Mouse (Mus musculus): ENCODE measurements around the gene Ralgps2. TPM values are rescaled to one million over a fixed set of nuclear protein-coding genes. Genes with fewer than 3 reads are reported as not detected.

The Ralgps2 gene
- polyA plus RNA-seq, 1 experiment from 2014 or later, result 34.1 TPM

GRCm38 (mm10) chr1:156864240-156864639 lies 75.2 kb downstream of the Ralgps2 start:
- no peak for ATAC-seq
- no peak for TF ChIP-seq CTCF (IDR thresholded peaks at IDR 0.05; ENCODE audit: low read depth)
- Histone ChIP-seq H3K4me2 (replicated peaks; ENCODE audit: low read depth) (no peak overlapping the region), H3K4me3 (ENCODE audit: low read depth, low read length) (no peak overlapping the region), H3K9ac (ENCODE audit: low read depth, low read length) (no peak overlapping the region), H3K4me1 (replicated peaks; ENCODE audit: control insufficient read depth, insufficient read depth, low read length) (0 out of 2 replicates have a peak, but pooled peaks cover 6% of the 10 kb centered on the region), H3K27ac (ENCODE audit: low read depth, low read length) (peak overlapping the region; percentile 8; the same call in 1 of the 2 replicates), H3K36me3 (ENCODE audit: control insufficient read depth, insufficient read depth) (0 out of 2 replicates have a peak, but pooled peaks cover 3% of the 10 kb centered on the region), H3K27me3 (replicated peaks; ENCODE audit: control insufficient read depth, insufficient read depth, low read length) (no peaks in the 10 kb centered on the region), H3K9me3 (ENCODE audit: control insufficient read depth) (no peaks in the 10 kb centered on the region)
- WGBS, result 64% methylated on average over 3 of the region's 3 CpGs

GRCm38 (mm10) chr1:156863726-156864125 lies 75.7 kb downstream of the Ralgps2 start:
- TF ChIP-seq CTCF (IDR thresholded peaks at IDR 0.05; ENCODE audit: low read depth), result no peak
- Histone ChIP-seq H3K9me3 (ENCODE audit: control insufficient read depth) (no peaks in the 10 kb centered on the region), H3K4me2 (replicated peaks; ENCODE audit: low read depth) (no peak overlapping the region), H3K4me1 (replicated peaks; ENCODE audit: control insufficient read depth, insufficient read depth, low read length) (0 out of 2 replicates have a peak, but pooled peaks cover 6% of the 10 kb centered on the region), H3K9ac (ENCODE audit: low read depth, low read length) (no peak overlapping the region), H3K27me3 (replicated peaks; ENCODE audit: control insufficient read depth, insufficient read depth, low read length) (no peaks in the 10 kb centered on the region), H3K4me3 (ENCODE audit: low read depth, low read length) (no peak overlapping the region), H3K27ac (ENCODE audit: low read depth, low read length) (no peak overlapping the region; the same call in 1 of the 2 replicates), H3K36me3 (ENCODE audit: control insufficient read depth, insufficient read depth) (0 out of 2 replicates have a peak, but pooled peaks cover 3% of the 10 kb centered on the region)
- WGBS, result 53% methylated on average over 3 of the region's 3 CpGs
- ATAC-seq, result no peak

- ATAC-seq, result peak; percentile 78
- WGBS, result 15% methylated on average over 4 of the region's 4 CpGs
- 0 out of 2 replicates have a peak, but pooled peaks cover 6% of the 10 kb centered on the region for H3K4me1 ChIP-seq (replicated peaks; ENCODE audit: control insufficient read depth, insufficient read depth, low read length)
Observed at GRCm38 (mm10) chr1:156861475-156862043, 77.9 kb downstream of the Ralgps2 start.

GRCm38 (mm10) chr1:156860266-156860665 lies 79.2 kb downstream of the Ralgps2 start:
- TF ChIP-seq CTCF (IDR thresholded peaks at IDR 0.05; ENCODE audit: low read depth), result no peak
- no peak overlapping the region for H3K27ac ChIP-seq (ENCODE audit: low read depth, low read length)
- H3K9me3 ChIP-seq (ENCODE audit: control insufficient read depth), result no peaks in the 10 kb centered on the region
- H3K4me3 ChIP-seq (ENCODE audit: low read depth, low read length), result no peak overlapping the region
- no peak overlapping the region for H3K9ac ChIP-seq (ENCODE audit: low read depth, low read length)
- H3K4me1 ChIP-seq (replicated peaks; ENCODE audit: control insufficient read depth, insufficient read depth, low read length), result 0 out of 2 replicates have a peak, but pooled peaks cover 6% of the 10 kb centered on the region
- WGBS, result 81% methylated on average over 8 of the region's 8 CpGs
- no peak overlapping the region for H3K4me2 ChIP-seq (replicated peaks; ENCODE audit: low read depth)
- H3K27me3 ChIP-seq (replicated peaks; ENCODE audit: control insufficient read depth, insufficient read depth, low read length), result no peaks in the 10 kb centered on the region
- ATAC-seq, result no peak
- H3K36me3 ChIP-seq (ENCODE audit: control insufficient read depth, insufficient read depth), result 0 out of 2 replicates have a peak, but pooled peaks cover 3% of the 10 kb centered on the region

More at GRCm38 (mm10) chr1:156861475-156862043, 77.9 kb downstream of the Ralgps2 start:
- no peak overlapping the region for H3K4me3 ChIP-seq (ENCODE audit: low read depth, low read length)
- 0 out of 2 replicates have a peak, but pooled peaks cover 3% of the 10 kb centered on the region for H3K36me3 ChIP-seq (ENCODE audit: control insufficient read depth, insufficient read depth)
- H3K27ac ChIP-seq (ENCODE audit: low read depth, low read length), result no peak overlapping the region
- H3K9me3 ChIP-seq (ENCODE audit: control insufficient read depth), result no peaks in the 10 kb centered on the region
- no peaks in the 10 kb centered on the region for H3K27me3 ChIP-seq (replicated peaks; ENCODE audit: control insufficient read depth, insufficient read depth, low read length)
- no peak overlapping the region for H3K4me2 ChIP-seq (replicated peaks; ENCODE audit: low read depth)
- H3K9ac ChIP-seq (ENCODE audit: low read depth, low read length), result no peak overlapping the region
- peak; percentile 92 for TF ChIP-seq CTCF (IDR thresholded peaks at IDR 0.05; ENCODE audit: low read depth)

GRCm38 (mm10) chr1:156859711-156860250 lies 79.6 kb downstream of the Ralgps2 start:
- no peak overlapping the region for H3K4me3 ChIP-seq (ENCODE audit: low read depth, low read length)
- H3K27me3 ChIP-seq (replicated peaks; ENCODE audit: control insufficient read depth, insufficient read depth, low read length), result no peaks in the 10 kb centered on the region
- H3K4me1 ChIP-seq (replicated peaks; ENCODE audit: control insufficient read depth, insufficient read depth, low read length), result 0 out of 2 replicates have a peak, but pooled peaks cover 6% of the 10 kb centered on the region
- 49% methylated on average over 2 of the region's 2 CpGs for WGBS
- H3K9ac ChIP-seq (ENCODE audit: low read depth, low read length), result no peak overlapping the region
- no peaks in the 10 kb centered on the region for H3K9me3 ChIP-seq (ENCODE audit: control insufficient read depth)
- no peak overlapping the region for H3K4me2 ChIP-seq (replicated peaks; ENCODE audit: low read depth)
- 0 out of 2 replicates have a peak, but pooled peaks cover 3% of the 10 kb centered on the region for H3K36me3 ChIP-seq (ENCODE audit: control insufficient read depth, insufficient read depth)
- ATAC-seq, result no peak
- no peak overlapping the region for H3K27ac ChIP-seq (ENCODE audit: low read depth, low read length)
- TF ChIP-seq CTCF (IDR thresholded peaks at IDR 0.05; ENCODE audit: low read depth), result no peak

GRCm38 (mm10) chr1:156859156-156859555 lies 80.3 kb downstream of the Ralgps2 start:
- H3K27me3 ChIP-seq (replicated peaks; ENCODE audit: control insufficient read depth, insufficient read depth, low read length), result no peaks in the 10 kb centered on the region
- WGBS, result 100% methylated on average over 2 of the region's 2 CpGs
- H3K36me3 ChIP-seq (ENCODE audit: control insufficient read depth, insufficient read depth), result 0 out of 2 replicates have a peak, but pooled peaks cover 3% of the 10 kb centered on the region
- H3K4me3 ChIP-seq (ENCODE audit: low read depth, low read length), result no peak overlapping the region
- H3K9me3 ChIP-seq (ENCODE audit: control insufficient read depth), result no peaks in the 10 kb centered on the region
- H3K4me2 ChIP-seq (replicated peaks; ENCODE audit: low read depth), result no peak overlapping the region
- no peak overlapping the region for H3K27ac ChIP-seq (ENCODE audit: low read depth, low read length)
- no peak overlapping the region for H3K9ac ChIP-seq (ENCODE audit: low read depth, low read length)
- TF ChIP-seq CTCF (IDR thresholded peaks at IDR 0.05; ENCODE audit: low read depth), result no peak
- ATAC-seq, result no peak
- 0 out of 2 replicates have a peak, but pooled peaks cover 6% of the 10 kb centered on the region for H3K4me1 ChIP-seq (replicated peaks; ENCODE audit: control insufficient read depth, insufficient read depth, low read length)

Data from intestine, postnatal 0 days (tissue).